Mouse (Mus musculus) intestine, postnatal 0 days (tissue): ENCODE measurements at regions not wholly inside any gene's neighbourhood (a gene's known extent, or its start where the extent isn't known, plus 50 kb on each side); places are given as distances from the start of the nearest gene placed in this dataset.

ENCODE experiments used
- ATAC-seq: fragments of 200-750 bp; cut with Nextera tagmentation; 2 replicates; pipeline ENCODE4 v1.8.0; 2017; ENCODE audit warnings: mild to moderate bottlenecking, moderate TSS enrichment, moderate library complexity
- H3K27ac ChIP-seq: fragments of 300-500 bp; sonication (generic); 2 replicates; pipeline ENCODE4 v1.5.1; 2014; ENCODE audit warnings: mild to moderate bottlenecking, low read depth, low read length, moderate library complexity
- H3K27me3 ChIP-seq: fragments of 300-500 bp; sonication (generic); replicated peaks from 2 replicates; pipeline ENCODE4 v1.6.1; 2014; ENCODE audit warnings: low read length, mixed read lengths; ENCODE audit not compliant: control insufficient read depth, insufficient read depth
- H3K36me3 ChIP-seq: fragments of 300-500 bp; sonication (generic); 2 replicates; pipeline ENCODE4 v1.6.1; 2014; ENCODE audit warnings: mild to moderate bottlenecking, moderate library complexity; ENCODE audit not compliant: control insufficient read depth, insufficient read depth
- H3K4me1 ChIP-seq: fragments of 300-500 bp; sonication (generic); replicated peaks from 2 replicates; pipeline ENCODE4 v1.6.1; 2014; ENCODE audit warnings: antibody characterized with exemption, low read length, mixed read lengths; ENCODE audit not compliant: control insufficient read depth, insufficient read depth
- H3K4me2 ChIP-seq: fragments of 300-500 bp; sonication (generic); replicated peaks from 2 replicates; pipeline ENCODE4 v1.6.1; 2014; ENCODE audit warnings: low read depth, mild to moderate bottlenecking, moderate library complexity
- H3K4me3 ChIP-seq: fragments of 300-500 bp; sonication (generic); 2 replicates; pipeline ENCODE4 v1.5.1; 2014; ENCODE audit warnings: low read depth, low read length
- H3K9ac ChIP-seq: fragments of 300-500 bp; sonication (generic); 2 replicates; pipeline ENCODE4 v1.6.1; 2014; ENCODE audit warnings: mild to moderate bottlenecking, low read depth, low read length
- H3K9me3 ChIP-seq: fragments of 300-500 bp; sonication (generic); 2 replicates; pipeline ENCODE4 v1.6.1; 2016; ENCODE audit warnings: mixed run types; ENCODE audit not compliant: control insufficient read depth
- CTCF ChIP-seq: sonication (generic); IDR thresholded peaks from 2 replicates; pipeline ENCODE4 v1.5.1; 2016; ENCODE audit warnings: low read depth, mild to moderate bottlenecking, control low read depth, antibody characterized with exemption, moderate library complexity
- WGBS: fragments of 180-500 bp; shearing (Covaris S2); extraction: QIAGEN DNeasy Blood & Tissue Kit; methylation state at CpG from one replicate; pipeline ENCODE4 v1.1.7; 2014; 5-methylcytosine and 5-hydroxymethylcytosine counted together

- H3K36me3 ChIP-seq = no peaks in the 10 kb centered on the region
- 0 out of 2 replicates have a peak, but pooled peaks cover 2% of the 10 kb centered on the region for H3K9me3 ChIP-seq
- no peaks in the 10 kb centered on the region for H3K27me3 ChIP-seq
- peak; percentile 55 for TF ChIP-seq CTCF
- no peak overlapping the region for H3K27ac ChIP-seq
- H3K9ac ChIP-seq = no peak overlapping the region
- no peak overlapping the region for H3K4me2 ChIP-seq
- WGBS = 77% methylated on average over 8 of the region's 8 CpGs
- no peaks in the 10 kb centered on the region for H3K4me1 ChIP-seq
- ATAC-seq = peak; percentile 45; the same call in 1 of the 2 replicates
- no peak overlapping the region for H3K4me3 ChIP-seq
Observed at GRCm38 (mm10) chr12:110154225-110154962, 124.5 kb upstream of the Dio3 start.

GRCm38 (mm10) chr12:110154963-110155325 lies 123.9 kb upstream of the Dio3 start:
- no peaks in the 10 kb centered on the region for H3K4me1 ChIP-seq
- H3K27me3 ChIP-seq = no peaks in the 10 kb centered on the region
- H3K4me2 ChIP-seq = no peak overlapping the region
- ATAC-seq = no peak
- no peak overlapping the region for H3K27ac ChIP-seq
- no peak for TF ChIP-seq CTCF
- no peak overlapping the region for H3K9ac ChIP-seq
- no peaks in the 10 kb centered on the region for H3K9me3 ChIP-seq
- WGBS = 79% methylated on average over 4 of the region's 4 CpGs
- H3K36me3 ChIP-seq = no peaks in the 10 kb centered on the region
- H3K4me3 ChIP-seq = no peak overlapping the region

- no peak for ATAC-seq
- Histone ChIP-seq H3K36me3 (no peaks in the 10 kb centered on the region), H3K27ac (no peak overlapping the region), H3K4me2 (no peak overlapping the region), H3K9ac (no peak overlapping the region), H3K4me3 (no peak overlapping the region), H3K9me3 (no peaks in the 10 kb centered on the region), H3K4me1 (no peaks in the 10 kb centered on the region), H3K27me3 (no peaks in the 10 kb centered on the region)
- 45% methylated on average over 8 of the region's 8 CpGs for WGBS
- TF ChIP-seq CTCF = no peak
Observed at GRCm38 (mm10) chr12:110156441-110156840, 122.4 kb upstream of the Dio3 start.

GRCm38 (mm10) chr12:110157998-110158747 lies 120.7 kb upstream of the Dio3 start:
- H3K36me3 ChIP-seq = no peaks in the 10 kb centered on the region
- no peaks in the 10 kb centered on the region for H3K4me1 ChIP-seq
- H3K9me3 ChIP-seq = no peaks in the 10 kb centered on the region
- no peak overlapping the region for H3K4me3 ChIP-seq
- no peak for TF ChIP-seq CTCF
- ATAC-seq = no peak
- no peak overlapping the region for H3K9ac ChIP-seq
- no peaks in the 10 kb centered on the region for H3K27me3 ChIP-seq
- no peak overlapping the region for H3K4me2 ChIP-seq
- WGBS = 76% methylated on average over 16 of the region's 16 CpGs
- no peak overlapping the region for H3K27ac ChIP-seq

- no peaks in the 10 kb centered on the region for H3K27me3 ChIP-seq
- no peak for TF ChIP-seq CTCF
- no peak for ATAC-seq
- no peaks in the 10 kb centered on the region for H3K4me1 ChIP-seq
- no peak overlapping the region for H3K9ac ChIP-seq
- H3K36me3 ChIP-seq = no peaks in the 10 kb centered on the region
- no peak overlapping the region for H3K27ac ChIP-seq
- 92% methylated on average over 4 of the region's 4 CpGs for WGBS
- H3K9me3 ChIP-seq = no peaks in the 10 kb centered on the region
- H3K4me3 ChIP-seq = no peak overlapping the region
- no peak overlapping the region for H3K4me2 ChIP-seq
Observed at GRCm38 (mm10) chr12:110161306-110161705, 117.6 kb upstream of the Dio3 start.

GRCm38 (mm10) chr12:110165462-110165861 lies 113.4 kb upstream of the Dio3 start:
- no peaks in the 10 kb centered on the region for H3K4me1 ChIP-seq
- H3K9me3 ChIP-seq = no peaks in the 10 kb centered on the region
- H3K4me2 ChIP-seq = no peak overlapping the region
- no peak for TF ChIP-seq CTCF
- H3K27ac ChIP-seq = no peak overlapping the region
- H3K27me3 ChIP-seq = no peaks in the 10 kb centered on the region
- no peak overlapping the region for H3K4me3 ChIP-seq
- H3K9ac ChIP-seq = no peak overlapping the region
- H3K36me3 ChIP-seq = no peaks in the 10 kb centered on the region
- WGBS = 84% methylated on average over 13 of the region's 13 CpGs
- no peak for ATAC-seq
